Mouse (Mus musculus): ENCODE data around the gene P2rx1. TPM values are rescaled to one million over a fixed set of nuclear protein-coding genes. Genes with fewer than 3 reads are reported as not detected.

P2rx1 gene
- polyA plus RNA-seq, 1 experiment from 2014 or later, result 30.6 TPM

Small RNA genes within 50 kb of the gene (microRNA-seq; reads per million reads assigned to microRNA genes)
- not detected for gene Gm44467

Other genes with a start within 250 kb of the P2rx1 start
- 5.1 and 6.5 TPM in 2 replicates for gene Cyb5d2, start 203.0 kb upstream of the P2rx1 start, polyA plus RNA-seq (2015; fragmentation: Nextera tagmentation; extraction: Ambion mirVana)
- gene Zzef1, start 202.9 kb upstream of the P2rx1 start, polyA plus RNA-seq (2015; fragmentation: Nextera tagmentation; extraction: Ambion mirVana), result 8.7 and 9.5 TPM in 2 replicates
- gene Atp2a3, start 37.9 kb upstream of the P2rx1 start, polyA plus RNA-seq (2015; fragmentation: Nextera tagmentation; extraction: Ambion mirVana), result 23.9 and 28.9 TPM in 2 replicates
- 13.9 and 15.5 TPM in 2 replicates for gene Camkk1, start 19.9 kb downstream of the P2rx1 start, polyA plus RNA-seq (2015; fragmentation: Nextera tagmentation; extraction: Ambion mirVana)
- 10.8 and 11.1 TPM in 2 replicates for gene Ncbp3, start 48.7 kb downstream of the P2rx1 start, polyA plus RNA-seq (2015; fragmentation: Nextera tagmentation; extraction: Ambion mirVana)
- gene Itgae, start 91.5 kb downstream of the P2rx1 start, polyA plus RNA-seq (2015; fragmentation: Nextera tagmentation; extraction: Ambion mirVana), result 0.31 and 0.36 TPM in 2 replicates
- 11.9 and 12.5 TPM in 2 replicates for gene Haspin, start 139.2 kb downstream of the P2rx1 start, polyA plus RNA-seq (2015; fragmentation: Nextera tagmentation; extraction: Ambion mirVana)
- 0.36 and 0.65 TPM in 2 replicates for gene P2rx5, start 161.3 kb downstream of the P2rx1 start, polyA plus RNA-seq (2015; fragmentation: Nextera tagmentation; extraction: Ambion mirVana)
- gene Emc6, start 177.9 kb downstream of the P2rx1 start, polyA plus RNA-seq (2015; fragmentation: Nextera tagmentation; extraction: Ambion mirVana), result 94.1 and 101 TPM in 2 replicates
- gene Tax1bp3, start 178.0 kb downstream of the P2rx1 start, polyA plus RNA-seq (2015; fragmentation: Nextera tagmentation; extraction: Ambion mirVana), result 214 and 230 TPM in 2 replicates
- gene Ctns, start 199.9 kb downstream of the P2rx1 start, polyA plus RNA-seq (2015; fragmentation: Nextera tagmentation; extraction: Ambion mirVana), result 18.3 and 19.6 TPM in 2 replicates
- 3.3 and 4.0 TPM in 2 replicates for gene Shpk, start 200.4 kb downstream of the P2rx1 start, polyA plus RNA-seq (2015; fragmentation: Nextera tagmentation; extraction: Ambion mirVana)
- not detected in 2 replicates for gene Trpv1, start 235.2 kb downstream of the P2rx1 start, polyA plus RNA-seq (2015; fragmentation: Nextera tagmentation; extraction: Ambion mirVana)

All from stomach, embryonic 16.5 days (tissue).